Mouse (Mus musculus) brain, embryonic 18.5 days (tissue): ENCODE results near the gene Dzank1.
A peak's percentile ranks its signal among the peaks of the same experiment; 100 is the strongest.

Experiments
- DNase-seq: peaks from one replicate; pipeline ENCODE4 v3.0.0-alpha.2; 2012; ENCODE audit warnings: low read depth, low spot score

Dzank1 gene

GRCm38 (mm10) chr2:144465876-144466575 is 61.2 kb downstream of the Dzank1 start:
- DNase-seq: no peak

- no peak for DNase-seq
Measured at GRCm38 (mm10) chr2:144464799-144465760, 62.1 kb downstream of the Dzank1 start.

- no peak for DNase-seq
Measured at GRCm38 (mm10) chr2:144464182-144464581, 63.0 kb downstream of the Dzank1 start.

- peak; percentile 83 for DNase-seq
Measured at GRCm38 (mm10) chr2:144458975-144459754, 68.0 kb downstream of the Dzank1 start.

- DNase-seq: no peak
Measured at GRCm38 (mm10) chr2:144458355-144458754, 68.9 kb downstream of the Dzank1 start.

GRCm38 (mm10) chr2:144452364-144453008 is 74.7 kb downstream of the Dzank1 start:
- DNase-seq: peak; percentile 22

GRCm38 (mm10) chr2:144450378-144450777 is 76.8 kb downstream of the Dzank1 start:
- DNase-seq: no peak

- no peak for DNase-seq
Measured at GRCm38 (mm10) chr2:144446360-144446999, 80.7 kb downstream of the Dzank1 start.

- DNase-seq: no peak
Measured at GRCm38 (mm10) chr2:144441386-144441915, 85.8 kb downstream of the Dzank1 start.

GRCm38 (mm10) chr2:144439191-144439700 is 88.0 kb downstream of the Dzank1 start:
- DNase-seq: no peak

GRCm38 (mm10) chr2:144438424-144438823 is 88.8 kb downstream of the Dzank1 start:
- no peak for DNase-seq

GRCm38 (mm10) chr2:144435679-144436078 is 91.5 kb downstream of the Dzank1 start:
- no peak for DNase-seq

- no peak for DNase-seq
Measured at GRCm38 (mm10) chr2:144431286-144431825, 95.9 kb downstream of the Dzank1 start.

- no peak for DNase-seq
Measured at GRCm38 (mm10) chr2:144429171-144429570, 98.0 kb downstream of the Dzank1 start.

GRCm38 (mm10) chr2:144428659-144429058 is 98.6 kb downstream of the Dzank1 start:
- no peak for DNase-seq

- no peak for DNase-seq
Measured at GRCm38 (mm10) chr2:144427852-144428251, 99.4 kb downstream of the Dzank1 start.

GRCm38 (mm10) chr2:144425761-144426160 is 101.5 kb downstream of the Dzank1 start:
- no peak for DNase-seq

GRCm38 (mm10) chr2:144422094-144422675 is 105.0 kb downstream of the Dzank1 start:
- no peak for DNase-seq
